Mouse (Mus musculus) kidney, postnatal 0 days (tissue): Measurements from ENCODE around the gene Cdc42bpa. TPM values are rescaled to one million over a fixed set of nuclear protein-coding genes. Genes with fewer than 3 reads are reported as not detected.

Source experiments
- ATAC-seq: fragments of 200-750 bp; cut with Nextera tagmentation; replicated peaks from 2 replicates; pipeline ENCODE4 v1.8.0; 2017; ENCODE audit warnings: low read depth, moderate number of reproducible peaks, moderate TSS enrichment, moderate library complexity; ENCODE audit not compliant: low FRiP score
- DNase-seq: peaks from one replicate; pipeline ENCODE4 v3.0.0-alpha.2; 2016; ENCODE audit warnings: low spot score
- H3K27ac ChIP-seq: fragments of 300-500 bp; sonication (generic); 2 replicates; pipeline ENCODE4 v1.5.1; 2014; ENCODE audit warnings: mild to moderate bottlenecking
- H3K27me3 ChIP-seq: fragments of 300-500 bp; sonication (generic); 2 replicates; pipeline ENCODE4 v1.6.1; 2014; ENCODE audit warnings: low read length, mixed read lengths; ENCODE audit not compliant: insufficient read depth
- H3K36me3 ChIP-seq: fragments of 300-500 bp; sonication (generic); 2 replicates; pipeline ENCODE4 v1.6.1; 2014; ENCODE audit warnings: low read length, mixed read lengths; ENCODE audit not compliant: insufficient read depth
- H3K4me1 ChIP-seq: fragments of 300-500 bp; sonication (generic); replicated peaks from 2 replicates; pipeline ENCODE4 v1.6.1; 2014; ENCODE audit warnings: antibody characterized with exemption, low read length, mixed read lengths; ENCODE audit not compliant: insufficient read depth
- H3K4me2 ChIP-seq: fragments of 300-500 bp; sonication (generic); 2 replicates; pipeline ENCODE4 v1.6.1; 2014; ENCODE audit warnings: mild to moderate bottlenecking, low read length, moderate library complexity, mixed read lengths
- H3K4me3 ChIP-seq: fragments of 300-500 bp; sonication (generic); replicated peaks from 2 replicates; pipeline ENCODE4 v1.5.1; 2014; ENCODE audit warnings: low read depth, low read length
- H3K9ac ChIP-seq: fragments of 300-500 bp; sonication (generic); 2 replicates; pipeline ENCODE4 v1.6.1; 2014; ENCODE audit warnings: low read depth, low read length
- H3K9me3 ChIP-seq: fragments of 300-500 bp; sonication (generic); replicated peaks from 2 replicates; pipeline ENCODE4 v1.6.1; 2016; ENCODE audit warnings: low read length, inconsistent platforms, mixed read lengths
- CTCF ChIP-seq: IDR thresholded peaks from 2 replicates; pipeline ENCODE4 v1.5.1; 2016; ENCODE audit warnings: antibody characterized with exemption, low read depth, mild to moderate bottlenecking, moderate library complexity
- WGBS: fragments of 180-500 bp; shearing (Covaris S2); extraction: QIAGEN DNeasy Blood & Tissue Kit; methylation state at CpG from one replicate; pipeline ENCODE4 v1.1.7; 2014; 5-methylcytosine and 5-hydroxymethylcytosine counted together
- polyA plus RNA-seq: library from polyadenylated mRNA; unstranded; fragments of >200 nt; fragmentation: Nextera tagmentation; extraction: Ambion mirVana; gene quantifications from 2 replicates; pipeline ENCODE4 v1.2.1, GENCODE M21; 2015

Gene Cdc42bpa
- polyA plus RNA-seq, 1 experiment from 2014 or later, result 15.8 TPM

DNA sequence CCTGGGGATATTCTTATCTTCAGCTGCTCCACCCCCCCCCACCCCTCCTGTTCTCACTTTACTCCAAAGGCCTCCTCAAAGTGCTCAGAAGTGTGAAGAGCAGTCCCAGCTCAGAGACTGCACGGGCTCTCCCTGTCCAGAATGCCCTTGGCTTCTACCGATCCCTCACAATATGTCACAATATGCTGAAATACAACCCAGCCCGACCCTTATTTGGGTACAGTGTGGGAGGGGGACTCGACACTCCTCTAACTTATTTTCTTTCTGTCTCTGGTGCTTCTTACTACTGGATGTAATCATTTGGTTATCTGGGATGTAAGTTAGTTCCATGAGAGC lies 239.4 kb downstream of the Cdc42bpa start:
- no peak for DNase-seq
- 42% methylated on average over 4 of the region's 4 CpGs for WGBS
- no peaks in the 10 kb centered on the region for H3K36me3 ChIP-seq
- H3K9me3 ChIP-seq, result no peaks in the 10 kb centered on the region
- 0 out of 2 replicates have a peak, but pooled peaks cover 3% of the 10 kb centered on the region for H3K4me1 ChIP-seq
- no peak for TF ChIP-seq CTCF
- no peak overlapping the region for H3K4me3 ChIP-seq
- H3K9ac ChIP-seq, result no peak overlapping the region
- no peak for ATAC-seq
- no peaks in the 10 kb centered on the region for H3K27me3 ChIP-seq
- H3K27ac ChIP-seq, result no peak overlapping the region
- no peak overlapping the region for H3K4me2 ChIP-seq

DNA sequence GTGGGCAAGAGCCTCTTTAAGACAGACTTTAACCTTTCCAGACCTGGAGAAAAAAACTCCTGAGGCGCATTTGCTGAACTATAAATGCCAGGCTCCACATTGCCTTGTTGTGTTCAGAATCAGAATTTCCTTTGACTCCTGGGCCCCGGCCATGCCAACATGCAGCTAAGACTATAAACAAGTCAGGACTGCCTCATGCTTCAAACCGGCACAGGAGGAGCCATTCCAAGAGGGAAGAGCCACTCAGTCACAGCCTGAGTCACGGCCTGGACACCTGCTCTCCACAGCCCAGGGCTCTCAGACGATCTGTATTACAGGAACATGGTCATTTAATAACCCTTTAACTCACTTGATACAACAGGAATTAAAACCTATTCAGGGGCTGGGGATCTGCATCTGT lies 240.4 kb downstream of the Cdc42bpa start:
- Histone ChIP-seq H3K27ac (no peak overlapping the region), H3K4me3 (no peak overlapping the region), H3K9me3 (no peaks in the 10 kb centered on the region), H3K27me3 (no peaks in the 10 kb centered on the region), H3K4me1 (no peaks in the 10 kb centered on the region), H3K36me3 (no peaks in the 10 kb centered on the region), H3K9ac (no peak overlapping the region), H3K4me2 (no peak overlapping the region)
- ATAC-seq (no peak), DNase-seq (peak; percentile 21)
- WGBS, result 39% methylated on average over 5 of the region's 5 CpGs
- TF ChIP-seq CTCF, result no peak

DNA sequence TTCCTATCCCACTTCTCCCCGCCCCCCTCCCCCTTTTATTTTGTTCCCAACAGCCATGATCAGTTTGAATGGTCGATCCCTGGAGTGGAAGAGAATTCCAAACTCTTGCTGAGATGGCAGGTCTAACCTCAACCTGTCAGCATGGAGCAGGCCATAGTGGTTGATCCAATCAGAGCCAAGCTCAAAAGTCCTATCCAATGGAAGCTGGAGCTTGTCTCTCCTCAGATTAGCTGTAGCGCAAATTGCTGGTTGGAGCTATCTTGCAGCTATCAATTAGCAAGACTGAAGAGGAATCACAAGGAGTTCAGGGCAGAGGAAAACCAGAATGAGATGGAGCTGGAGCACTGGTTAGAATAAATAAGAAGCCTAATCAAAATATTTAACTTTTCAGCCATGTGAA lies 248.1 kb downstream of the Cdc42bpa start:
- Histone ChIP-seq H3K9ac (no peak overlapping the region), H3K4me3 (no peak overlapping the region), H3K36me3 (no peaks in the 10 kb centered on the region), H3K27ac (no peak overlapping the region), H3K27me3 (no peaks in the 10 kb centered on the region), H3K9me3 (no peaks in the 10 kb centered on the region), H3K4me2 (no peak overlapping the region), H3K4me1 (no peaks in the 10 kb centered on the region)
- WGBS, result 94% methylated on average over 3 of the region's 3 CpGs
- ATAC-seq, result no peak
- no peak for TF ChIP-seq CTCF
- no peak for DNase-seq

DNA sequence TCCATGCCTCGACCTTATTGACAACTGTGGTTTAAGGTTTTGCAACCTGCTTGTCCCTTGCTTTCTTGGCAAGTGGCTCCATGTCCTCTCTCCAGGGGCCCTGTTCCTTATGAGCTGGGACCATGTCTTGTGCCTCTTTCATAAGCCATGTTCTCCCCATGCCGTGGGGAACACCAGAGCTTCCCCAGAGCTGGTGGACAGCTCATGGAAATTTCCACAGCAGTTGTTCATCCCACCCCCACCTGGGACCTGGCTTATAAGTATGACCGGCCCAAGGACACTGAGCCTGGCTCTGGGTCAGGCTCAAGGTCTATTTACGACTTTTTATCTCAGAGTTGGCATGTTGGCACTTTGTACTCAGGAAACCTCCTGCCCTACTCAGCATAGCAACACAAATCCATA lies 249.8 kb downstream of the Cdc42bpa start:
- no peak overlapping the region for H3K9ac ChIP-seq
- H3K27me3 ChIP-seq, result no peaks in the 10 kb centered on the region
- no peak overlapping the region for H3K4me2 ChIP-seq
- ATAC-seq (no peak), DNase-seq (no peak)
- 69% methylated on average over 4 of the region's 4 CpGs for WGBS
- no peaks in the 10 kb centered on the region for H3K4me1 ChIP-seq
- TF ChIP-seq CTCF, result no peak
- H3K9me3 ChIP-seq, result no peaks in the 10 kb centered on the region
- H3K27ac ChIP-seq, result no peak overlapping the region
- no peak overlapping the region for H3K4me3 ChIP-seq
- H3K36me3 ChIP-seq, result no peaks in the 10 kb centered on the region

DNA sequence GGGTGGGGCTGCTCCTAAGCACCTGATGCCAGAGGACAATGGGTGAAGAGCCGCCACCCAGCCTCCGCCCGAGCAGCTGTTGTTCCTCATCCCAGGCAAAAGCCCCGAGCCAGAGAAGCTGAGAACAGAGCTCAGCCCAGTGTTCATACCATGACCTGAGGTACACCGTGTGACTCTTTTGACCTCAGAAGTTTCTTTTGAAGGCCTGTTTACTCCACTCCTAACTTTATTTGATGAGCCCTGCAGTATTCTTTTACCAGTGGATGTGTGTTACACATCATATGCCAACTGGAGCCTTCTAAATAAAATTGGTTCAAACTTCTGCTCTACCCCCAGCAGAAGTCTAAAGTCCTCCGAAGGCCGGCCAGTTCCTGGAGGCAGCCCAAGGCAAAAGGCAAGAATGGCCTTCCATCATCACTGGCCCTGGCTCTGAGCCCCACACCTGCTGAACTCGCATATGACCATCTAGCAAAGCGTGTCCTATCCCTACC lies 250.6 kb downstream of the Cdc42bpa start:
- Histone ChIP-seq H3K4me2 (no peak overlapping the region), H3K36me3 (no peaks in the 10 kb centered on the region), H3K27ac (no peak overlapping the region), H3K9ac (no peak overlapping the region), H3K4me1 (no peaks in the 10 kb centered on the region), H3K4me3 (no peak overlapping the region), H3K27me3 (no peaks in the 10 kb centered on the region), H3K9me3 (no peaks in the 10 kb centered on the region)
- no peak for DNase-seq
- no peak for TF ChIP-seq CTCF
- ATAC-seq, result no peak
- WGBS, result 80% methylated on average over 9 of the region's 9 CpGs

DNA sequence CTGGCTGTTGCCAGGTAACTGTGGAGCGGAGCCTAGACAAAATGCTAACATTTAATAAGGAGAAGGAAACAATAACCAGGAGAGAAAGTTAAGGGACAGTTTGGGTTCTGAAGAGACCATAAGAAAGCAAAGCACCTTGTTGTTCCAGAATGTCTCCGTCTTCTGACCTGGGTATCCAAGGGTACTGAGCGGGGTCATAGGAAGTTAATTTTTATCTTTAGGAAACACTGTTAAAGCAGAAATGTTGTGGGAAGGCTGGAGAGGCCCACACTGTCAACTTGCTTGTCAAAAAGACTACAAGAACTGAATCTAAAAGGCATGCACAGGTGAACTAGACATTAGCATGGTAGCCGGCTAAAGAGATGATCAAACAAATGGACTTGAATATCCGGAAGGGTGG lies 252.6 kb downstream of the Cdc42bpa start:
- H3K4me1 ChIP-seq, result no peaks in the 10 kb centered on the region
- no peak overlapping the region for H3K4me3 ChIP-seq
- no peak overlapping the region for H3K9ac ChIP-seq
- H3K9me3 ChIP-seq, result no peaks in the 10 kb centered on the region
- WGBS, result 69% methylated on average over 5 of the region's 5 CpGs
- no peak overlapping the region for H3K27ac ChIP-seq
- ATAC-seq (no peak), DNase-seq (no peak)
- no peaks in the 10 kb centered on the region for H3K27me3 ChIP-seq
- H3K36me3 ChIP-seq, result no peaks in the 10 kb centered on the region
- H3K4me2 ChIP-seq, result no peak overlapping the region
- no peak for TF ChIP-seq CTCF

DNA sequence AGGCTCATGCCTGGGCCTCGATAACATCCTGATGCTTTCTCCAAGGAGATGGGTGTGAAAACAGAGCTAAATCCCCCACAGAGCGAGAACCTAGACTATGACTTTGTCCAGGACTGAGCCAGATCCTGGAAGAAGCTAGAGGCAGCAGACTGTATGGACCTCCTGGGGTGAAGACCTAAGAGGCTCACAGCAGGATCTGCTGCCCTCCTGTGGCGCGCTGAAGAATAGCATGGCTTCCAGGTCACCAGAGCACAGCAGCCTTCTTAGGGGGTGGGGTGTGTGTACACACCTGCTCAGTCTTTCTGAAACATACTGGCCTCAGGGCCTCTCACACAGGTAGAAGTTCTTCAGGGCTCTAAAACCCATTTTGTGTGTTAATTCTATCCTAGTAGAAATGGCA lies 254.8 kb downstream of the Cdc42bpa start:
- peak; percentile 91 for DNase-seq
- Histone ChIP-seq H3K4me1 (no peaks in the 10 kb centered on the region), H3K9ac (no peak overlapping the region), H3K27me3 (no peaks in the 10 kb centered on the region), H3K36me3 (no peaks in the 10 kb centered on the region), H3K4me2 (no peak overlapping the region), H3K4me3 (no peak overlapping the region), H3K9me3 (no peaks in the 10 kb centered on the region), H3K27ac (no peak overlapping the region)
- 20% methylated on average over 4 of the region's 4 CpGs for WGBS
- ATAC-seq, result peak; percentile 84
- peak; percentile 99 for TF ChIP-seq CTCF

Other genes starting within 250 kb of the Cdc42bpa start
- gene Kif28, start 215.2 kb upstream of the Cdc42bpa start, polyA plus RNA-seq, result not detected in 2 replicates
- gene Gm10518, start 157.1 kb upstream of the Cdc42bpa start, polyA plus RNA-seq, result not detected in 2 replicates
- gene Ahctf1, start 156.8 kb upstream of the Cdc42bpa start, polyA plus RNA-seq, result 12.3 and 15.1 TPM in 2 replicates
- 31.5 and 33.6 TPM in 2 replicates for gene Coq8a, start 239.1 kb downstream of the Cdc42bpa start, polyA plus RNA-seq